Mouse (Mus musculus): ENCODE measurements around the gene Zzz3.
"Not testable (repeated sequence)": the region's sequence is repeated elsewhere in the genome, so short reads cannot be mapped to it uniquely, and the experiment has no call there.

Gene Zzz3

GRCm38 (mm10) chr3:152400875-152401274, 5.6 kb downstream of the Zzz3 start:
- no peak for DNase-seq (ENCODE audit: low read depth, low spot score)

DNA sequence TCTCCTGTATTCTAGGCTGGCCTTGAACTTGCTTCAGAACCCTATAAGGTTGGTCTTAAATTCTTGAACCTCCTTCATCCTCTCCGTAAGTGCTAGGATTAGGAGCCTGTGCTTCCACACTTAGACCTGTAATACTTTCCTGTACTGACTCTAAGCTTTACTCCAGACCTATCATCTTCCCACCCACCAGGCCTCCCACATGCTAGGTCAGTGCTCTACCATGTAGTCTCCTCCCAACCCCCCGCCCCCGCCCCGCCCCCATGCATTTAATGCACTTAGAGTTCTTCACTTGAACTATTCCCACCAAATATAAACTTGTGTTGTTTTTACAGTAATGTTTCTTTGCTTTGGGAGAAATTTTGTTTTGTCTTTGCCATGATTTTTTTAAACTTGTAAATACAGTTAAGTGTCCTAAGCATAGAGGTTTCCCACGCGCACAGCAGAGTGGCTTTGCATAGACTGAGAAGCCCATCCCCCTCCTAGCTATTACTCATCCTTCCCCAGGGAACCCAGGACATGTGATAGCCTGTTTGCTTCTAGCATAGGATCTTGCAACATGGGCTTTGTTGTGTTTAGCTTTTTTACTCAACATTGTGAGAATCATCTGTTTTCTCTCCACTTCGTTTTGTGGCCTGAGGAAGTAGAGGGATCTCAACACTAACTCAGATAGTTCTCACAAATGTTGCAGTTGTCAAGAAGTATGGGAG, 6.8 kb downstream of the Zzz3 start:
- no peak for DNase-seq (ENCODE audit: low read depth, low spot score)

GRCm38 (mm10) chr3:152402671-152403066, 7.4 kb downstream of the Zzz3 start:
- no peak for DNase-seq (ENCODE audit: low read depth, low spot score)

DNA sequence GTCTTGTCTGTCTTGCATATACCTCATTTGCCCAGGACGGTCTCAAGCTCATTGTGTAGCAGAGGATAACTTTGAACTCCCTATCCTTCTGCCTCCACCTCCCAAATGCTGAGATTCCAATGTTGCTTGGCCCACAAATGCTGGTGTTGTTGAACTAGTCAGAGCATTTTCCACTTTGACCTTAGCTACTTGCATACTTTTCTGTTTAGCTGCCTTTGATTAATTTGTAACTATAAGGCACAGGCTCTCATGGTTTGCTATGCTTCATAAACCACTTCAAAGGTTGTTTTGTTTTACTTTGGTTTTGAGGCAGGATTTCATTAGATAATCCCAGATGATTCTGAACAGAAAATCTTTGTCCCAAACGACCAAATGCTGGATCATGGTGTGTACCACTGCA, 8.6 kb downstream of the Zzz3 start:
- DNase-seq (ENCODE audit: low read depth, low spot score) = no peak

GRCm38 (mm10) chr3:152405420-152405819, 10.1 kb downstream of the Zzz3 start:
- DNase-seq (ENCODE audit: low read depth, low spot score) = no peak

- no peak for DNase-seq (ENCODE audit: low read depth, low spot score)
Observed at GRCm38 (mm10) chr3:152405978-152406640, 10.8 kb downstream of the Zzz3 start.

DNA sequence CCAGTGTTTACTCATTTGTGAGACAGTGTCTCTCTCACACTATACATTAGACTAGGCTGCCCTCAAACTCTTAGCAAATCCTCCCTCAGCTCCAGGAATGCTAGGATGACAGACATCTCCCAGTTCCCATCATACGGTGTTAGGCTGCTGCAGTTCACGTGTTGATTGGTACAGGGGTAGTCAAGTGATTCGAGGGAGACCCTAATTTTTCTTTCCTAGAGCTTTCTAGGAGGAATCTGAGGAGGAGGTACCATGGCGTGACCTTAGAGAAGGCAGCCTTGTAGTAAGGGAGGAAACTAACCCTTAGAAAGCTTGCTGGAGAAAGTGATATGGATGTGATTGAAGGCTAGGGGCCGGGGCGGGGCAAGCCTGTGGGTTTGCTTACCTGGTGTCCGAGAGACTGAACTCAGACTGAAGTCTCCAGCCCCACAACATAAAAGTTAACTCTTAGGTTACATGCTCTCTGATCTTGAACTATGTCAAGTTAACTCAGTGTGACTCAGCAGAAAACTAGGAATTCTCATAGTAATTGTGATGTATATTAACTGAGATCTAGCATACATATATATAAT, 15.8 kb downstream of the Zzz3 start:
- DNase-seq (ENCODE audit: low read depth, low spot score) = no peak

DNA sequence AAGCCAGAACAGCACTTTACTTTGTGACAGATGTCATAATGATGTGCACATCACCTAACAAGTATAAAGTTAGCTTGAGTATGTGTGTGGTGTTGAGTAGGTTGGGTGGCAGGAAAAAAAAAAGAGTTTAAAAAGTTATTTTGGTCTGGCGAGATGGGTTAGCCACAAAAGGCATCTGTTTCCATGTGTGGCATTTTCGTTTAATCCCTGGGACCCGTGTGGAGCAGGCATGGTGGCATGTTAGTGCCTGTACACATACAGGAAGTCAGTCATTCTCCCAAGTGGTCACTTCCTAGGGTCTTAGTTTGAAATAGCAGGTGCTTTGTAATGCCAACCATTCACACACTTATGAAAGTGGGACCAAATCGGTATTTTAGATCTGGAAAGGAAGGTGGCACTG, 17.1 kb downstream of the Zzz3 start:
- DNase-seq (ENCODE audit: low read depth, low spot score) = no peak

GRCm38 (mm10) chr3:152428925-152429324, 33.7 kb downstream of the Zzz3 start:
- no peak for DNase-seq (ENCODE audit: low read depth, low spot score)

DNA sequence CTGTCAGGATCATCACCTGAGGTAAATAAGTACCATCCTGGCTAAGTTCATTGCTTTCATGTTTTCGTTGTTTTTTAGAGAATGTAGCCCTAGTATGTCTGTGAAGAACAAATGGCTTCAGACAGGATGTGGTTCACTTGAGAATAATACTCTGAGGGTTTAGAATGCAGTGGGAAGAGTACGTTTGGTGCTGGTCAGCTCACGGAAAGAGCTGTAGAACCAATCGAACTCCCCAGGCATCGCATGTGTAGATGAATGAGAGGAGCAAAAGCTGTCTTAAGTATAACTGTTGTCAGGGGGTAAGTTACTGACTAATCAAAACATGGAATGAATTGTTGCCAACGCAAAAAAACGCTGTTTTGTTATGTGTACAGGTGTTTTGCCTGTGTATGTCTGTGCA, 37.4 kb downstream of the Zzz3 start:
- DNase-seq (ENCODE audit: low read depth, low spot score) = no peak

DNA sequence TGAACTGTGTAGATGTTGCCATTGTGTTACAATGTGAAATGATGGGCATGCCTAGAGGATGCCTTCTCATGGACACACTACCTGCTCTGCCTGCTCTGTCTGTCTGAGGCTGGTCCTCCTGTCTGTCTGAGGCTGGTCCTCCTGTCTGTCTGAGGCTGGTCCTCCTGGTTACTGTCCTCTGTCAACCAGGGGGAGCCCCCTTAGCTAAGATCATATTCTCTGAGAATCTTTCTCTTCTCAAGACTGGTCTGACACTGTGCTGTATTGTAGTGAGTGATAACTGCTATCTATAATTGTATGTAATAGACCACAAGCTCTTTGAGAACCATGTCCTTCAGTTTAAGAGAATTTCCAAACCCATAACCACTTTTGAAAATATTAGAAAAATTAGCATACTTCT, 40.3 kb downstream of the Zzz3 start:
- DNase-seq (ENCODE audit: low read depth, low spot score) = no peak

- DNase-seq (ENCODE audit: low read depth, low spot score) = no peak
Observed at GRCm38 (mm10) chr3:152438068-152438467, 42.8 kb downstream of the Zzz3 start.

DNA sequence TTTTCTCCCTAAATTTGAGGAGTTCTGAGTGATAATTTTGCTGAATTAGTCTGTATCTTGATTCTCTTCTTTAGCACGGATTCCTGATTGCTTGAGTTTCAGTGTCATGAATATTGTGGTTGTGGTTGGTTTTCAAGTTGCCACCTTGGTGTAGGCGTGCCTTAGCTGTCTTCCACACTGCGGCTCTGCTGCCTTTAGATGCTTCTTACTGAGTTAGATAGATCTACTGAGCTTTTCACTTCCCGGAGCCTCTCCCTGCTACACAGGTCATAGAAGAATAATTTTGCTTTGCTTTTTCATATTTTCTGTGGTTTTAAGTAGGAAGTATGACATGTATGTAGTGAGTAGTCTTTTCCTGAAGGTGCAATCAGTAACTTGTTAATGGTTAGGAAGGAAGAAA, 47.5 kb downstream of the Zzz3 start:
- DNase-seq (ENCODE audit: low read depth, low spot score) = no peak

- no peak for DNase-seq (ENCODE audit: low read depth, low spot score)
Observed at GRCm38 (mm10) chr3:152444114-152444513, 48.8 kb downstream of the Zzz3 start.

DNA sequence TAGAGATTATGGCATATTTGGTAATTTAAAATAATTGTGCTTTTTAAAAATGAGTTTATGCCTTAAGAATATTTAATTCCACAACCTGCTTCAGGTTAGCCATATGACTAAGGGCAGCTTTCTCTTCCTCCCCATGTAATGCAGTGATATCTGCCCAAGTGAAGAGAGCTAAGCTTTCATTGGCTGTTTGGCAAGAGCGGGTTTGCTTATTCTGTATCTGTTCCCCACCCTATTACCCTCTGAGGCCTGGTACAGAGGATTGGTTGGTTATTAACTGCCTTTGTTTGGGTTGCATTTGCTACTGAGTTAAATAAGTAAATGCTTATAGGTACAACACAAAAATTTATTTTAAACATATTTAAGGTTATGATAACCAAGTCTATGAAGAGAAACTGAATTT, 51.7 kb downstream of the Zzz3 start:
- DNase-seq (ENCODE audit: low read depth, low spot score) = no peak

- no peak for DNase-seq (ENCODE audit: low read depth, low spot score)
Observed at GRCm38 (mm10) chr3:152453163-152453562, 57.9 kb downstream of the Zzz3 start.

GRCm38 (mm10) chr3:152457308-152458035, 62.2 kb downstream of the Zzz3 start:
- no peak for DNase-seq (ENCODE audit: low read depth, low spot score)

GRCm38 (mm10) chr3:152458875-152459274, 63.6 kb downstream of the Zzz3 start:
- not testable (repeated sequence) for DNase-seq (ENCODE audit: low read depth, low spot score)

DNA sequence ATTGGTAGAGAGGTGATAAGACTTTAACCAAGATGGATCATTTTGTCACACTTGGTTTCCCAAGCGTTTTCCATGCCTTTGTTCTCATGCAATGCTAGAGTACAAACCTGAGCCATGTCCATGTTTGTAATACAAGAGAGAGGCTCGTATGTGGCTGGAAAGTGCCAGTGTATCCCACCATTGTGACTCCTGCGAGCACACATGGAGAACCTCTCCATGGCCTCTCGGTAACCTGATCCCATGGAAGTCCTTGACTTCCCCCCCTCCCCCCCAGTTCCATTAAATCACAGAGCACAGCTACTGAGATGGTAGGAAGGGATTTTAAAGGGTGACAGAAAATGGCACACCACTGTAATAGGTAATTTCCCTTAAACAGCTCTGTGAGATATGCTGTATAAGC, 65.5 kb downstream of the Zzz3 start:
- no peak for DNase-seq (ENCODE audit: low read depth, low spot score)

DNA sequence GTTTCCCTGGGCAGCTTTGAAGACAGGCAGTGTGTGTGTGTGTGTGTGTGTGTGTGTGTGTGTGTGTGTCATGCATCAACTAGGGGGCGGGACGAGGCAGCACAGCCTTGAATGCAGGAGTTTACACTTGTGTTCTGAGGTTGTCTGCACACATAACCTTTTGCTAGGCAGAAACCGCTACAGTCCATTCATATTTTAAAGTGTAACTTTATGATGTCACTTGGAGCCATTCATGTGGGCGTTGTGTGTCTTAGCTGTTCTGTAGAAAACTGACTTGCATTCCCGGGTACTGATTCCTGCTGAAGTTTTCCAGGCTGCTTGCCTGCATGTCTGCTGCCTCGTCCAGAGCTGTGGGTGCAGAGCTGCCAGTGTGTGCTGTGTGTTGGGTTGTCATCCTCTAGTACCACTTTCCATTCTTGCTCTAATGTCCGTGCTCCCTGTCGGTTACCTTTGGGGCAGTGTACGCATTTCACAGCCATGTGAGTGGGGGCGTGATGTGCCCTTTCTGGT, 66.8 kb downstream of the Zzz3 start:
- DNase-seq (ENCODE audit: low read depth, low spot score) = no peak

DNA sequence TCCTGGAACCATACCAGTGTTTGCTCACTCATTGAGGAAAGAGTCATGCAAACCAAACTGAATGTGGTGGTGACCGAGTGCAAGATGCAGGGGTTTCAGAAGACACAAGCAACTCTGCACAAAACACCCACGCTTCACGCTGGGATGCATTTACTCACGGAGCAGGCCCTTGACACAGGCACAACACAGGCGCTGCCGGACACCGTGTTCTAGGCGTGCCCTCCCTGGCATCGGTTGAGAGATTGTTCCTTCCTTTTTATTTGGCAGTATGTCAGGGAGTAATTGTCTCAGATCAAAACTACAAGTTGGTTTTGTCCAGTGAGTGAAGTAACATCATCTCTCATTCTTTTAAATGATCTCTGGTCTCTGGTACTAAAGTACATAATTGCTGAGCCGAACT, 67.6 kb downstream of the Zzz3 start:
- no peak for DNase-seq (ENCODE audit: low read depth, low spot score)

- DNase-seq (ENCODE audit: low read depth, low spot score) = no peak
Observed at GRCm38 (mm10) chr3:152464462-152464861, 69.2 kb downstream of the Zzz3 start.

Data from retina, adult 2 months (tissue).